Mouse (Mus musculus) cerebellum, adult 8-10 months (tissue): ENCODE measurements around the gene Myef2.

Source experiments
- DNase-seq: peaks from one replicate; pipeline ENCODE4 v3.0.0; 2022

Myef2 gene

GRCm38 (mm10) chr2:125067373-125067772 is 56.1 kb downstream of the Myef2 start:
- DNase-seq = no peak

GRCm38 (mm10) chr2:125062944-125063343 is 60.5 kb downstream of the Myef2 start:
- DNase-seq = no peak

- no peak for DNase-seq
Measured at GRCm38 (mm10) chr2:125061451-125061850, 62.0 kb downstream of the Myef2 start.

GRCm38 (mm10) chr2:125057250-125057815 is 66.1 kb downstream of the Myef2 start:
- no peak for DNase-seq

- no peak for DNase-seq
Measured at GRCm38 (mm10) chr2:125055316-125055903, 68.1 kb downstream of the Myef2 start.
